In genomic region chr1:28425371-28425770, GRCm38 (mm10) we compare ENCODE assay signal across 12 mouse cellular contexts.
"Had no signal": no experiment of that assay in that cellular context is flagged by ENCODE, and none has a peak within 500 bp of the region (broad histone marks: within the 10 kb centered on the region; RNA-seq: fewer than 3 reads in every experiment).

No protein-coding gene starts in this region.

- DNase-seq: retina, postnatal 1 day; right cerebral cortex, adult 18-20 months; right cerebral cortex, postnatal 14 days; right cerebral cortex, postnatal 25 days; right cerebral cortex, postnatal 4 days; spleen, adult 18-20 months; thymus, adult 18-20 months; thymus, adult 2 months; thymus, postnatal 14 days; thymus, postnatal 25 days; thymus, postnatal 36 days; thymus, postnatal 4 days had no signal
